Mouse (Mus musculus): Measurements from ENCODE around the gene Accsl.

The Accsl gene

DNA sequence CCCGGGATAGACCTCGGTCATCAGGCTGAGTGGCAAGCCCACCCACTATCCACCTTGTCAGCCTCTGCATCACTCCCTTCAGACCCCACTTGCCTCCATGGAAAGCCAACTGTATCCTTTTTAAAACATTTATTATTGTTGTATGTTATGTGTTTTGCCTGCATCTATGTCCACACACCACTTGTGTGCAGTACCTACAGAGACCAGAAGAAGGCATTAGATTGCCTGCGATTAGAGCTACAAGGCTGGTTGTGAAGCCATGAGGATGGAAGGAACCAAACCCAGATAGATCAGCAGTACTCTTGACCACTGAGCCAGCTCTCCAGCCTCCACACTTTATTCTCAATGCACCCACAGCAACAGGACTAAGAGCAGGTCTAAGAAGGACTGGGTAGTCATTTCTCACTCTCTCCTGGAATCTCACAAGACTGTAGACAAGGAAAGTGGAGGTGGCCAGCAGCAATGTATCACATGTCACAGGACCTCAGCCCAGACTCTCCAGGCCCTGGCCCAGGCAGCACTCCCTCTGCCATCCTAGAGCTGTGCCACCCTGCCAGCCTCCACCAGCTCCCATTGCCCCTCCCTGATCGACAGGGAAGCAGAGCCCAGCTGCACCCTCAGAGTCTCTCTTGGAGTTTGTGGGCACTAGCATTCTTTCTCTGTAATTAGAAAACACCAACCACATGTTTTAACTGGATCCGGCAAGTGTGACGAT lies 62.3 kb downstream of the Accsl start:
- DNase-seq, result no peak

DNA sequence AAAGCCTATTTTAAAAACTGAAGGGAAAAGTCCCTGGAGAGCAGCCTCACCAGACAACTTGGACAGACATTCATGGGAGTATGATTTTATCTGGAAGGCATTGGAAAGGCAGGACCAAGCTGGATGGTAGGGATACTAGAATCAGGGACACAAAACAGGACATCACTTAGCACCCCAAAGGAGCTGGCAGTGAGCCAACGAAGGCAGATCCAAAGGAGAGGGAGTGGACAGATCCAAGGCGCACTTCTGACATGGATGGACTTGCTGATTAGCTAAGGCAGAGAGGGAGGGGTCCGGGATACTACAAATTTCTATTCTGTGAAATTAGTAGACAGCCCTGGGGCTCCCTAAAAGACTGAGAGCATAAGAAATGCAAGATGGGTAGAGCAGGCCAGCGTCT lies 63.4 kb downstream of the Accsl start:
- peak; percentile 40 for DNase-seq
